In genomic region chr15:84238552-84238951, GRCm38 (mm10) we compare ENCODE assay signal across 12 mouse cellular contexts. TPM values are rescaled to one million over a fixed set of nuclear protein-coding genes. Genes with fewer than 3 reads are reported as not detected.
A peak's percentile ranks its signal among the peaks of the same experiment; 100 is the strongest.
DNase-seq lines count a peak whose midpoint lies in the region; ATAC-seq lines count a peak whose summit lies in the region.
"Had no signal": no experiment of that assay in that cellular context is flagged by ENCODE, and none has a peak within 500 bp of the region (broad histone marks: within the 10 kb centered on the region; RNA-seq: fewer than 3 reads in every experiment).

No protein-coding gene starts in this region.

- no peak overlapping the region for H3K9ac ChIP-seq in kidney, embryonic 15.5 days
- H3K9ac ChIP-seq in embryonic facial prominence, embryonic 13.5 days, result no peak overlapping the region
- no peak overlapping the region for H3K9ac ChIP-seq in hindbrain, embryonic 14.5 days
- no peak overlapping the region for H3K9ac ChIP-seq in midbrain, embryonic 13.5 days (replicated peaks)
- H3K9ac ChIP-seq in liver, embryonic 11.5 days (ENCODE audit: low read depth, low read length), result no peak overlapping the region

- ATAC-seq in kidney, embryonic 15.5 days (replicated peaks; ENCODE audit: low FRiP score), result no peak
- ATAC-seq in embryonic facial prominence, embryonic 13.5 days (ENCODE audit: insufficient number of reproducible peaks, insufficient read depth, low FRiP score, low TSS enrichment, low read depth), result no peak
- no peak for ATAC-seq in hindbrain, embryonic 14.5 days (ENCODE audit: low FRiP score)
- ATAC-seq in midbrain, embryonic 13.5 days, result no peak; the same call in 1 of the 2 replicates
- ATAC-seq in liver, embryonic 11.5 days (replicated peaks; ENCODE audit: low FRiP score), result no peak

- no peaks in the 10 kb centered on the region for H3K36me3 ChIP-seq in kidney, embryonic 15.5 days
- no peaks in the 10 kb centered on the region for H3K36me3 ChIP-seq in embryonic facial prominence, embryonic 13.5 days
- no peaks in the 10 kb centered on the region for H3K36me3 ChIP-seq in hindbrain, embryonic 14.5 days (replicated peaks; ENCODE audit: control insufficient read depth, insufficient read depth)
- no peaks in the 10 kb centered on the region for H3K36me3 ChIP-seq in midbrain, embryonic 13.5 days
- no peaks in the 10 kb centered on the region; the same call in 1 of the 2 replicates for H3K36me3 ChIP-seq in liver, embryonic 11.5 days (ENCODE audit: control insufficient read depth, insufficient read depth, low read length)

- H3K27ac ChIP-seq in kidney, embryonic 15.5 days, result no peak overlapping the region
- H3K27ac ChIP-seq in embryonic facial prominence, embryonic 13.5 days, result no peak overlapping the region
- 0 out of 2 replicates have a peak overlapping the region, but pooled peaks have one; percentile 51 for H3K27ac ChIP-seq in hindbrain, embryonic 14.5 days
- H3K27ac ChIP-seq in midbrain, embryonic 13.5 days, result peak overlapping the region; percentile 64
- H3K27ac ChIP-seq in liver, embryonic 11.5 days (ENCODE audit: low read depth, low read length), result no peak overlapping the region

- DNase-seq in kidney, postnatal 36 days, result no peak
- no peak for DNase-seq in hindbrain, embryonic 14.5 days (ENCODE audit: low spot score)
- DNase-seq in adrenal gland, postnatal 10 days, result no peak
- DNase-seq in liver, embryonic 11.5 days (ENCODE audit: low spot score), result no peak
- DNase-seq in kidney, postnatal 4 days, result no peak
- DNase-seq: cerebellum, adult 2 months; kidney, adult 8-10 months; lung, postnatal 14 days had no signal

- 21% methylated on average over 15 of the region's 15 CpGs for WGBS in kidney, embryonic 15.5 days
- 42% methylated on average over 15 of the region's 15 CpGs for WGBS in embryonic facial prominence, embryonic 13.5 days
- WGBS in hindbrain, embryonic 14.5 days, result 30% methylated on average over 15 of the region's 15 CpGs
- WGBS in midbrain, embryonic 13.5 days, result 31% methylated on average over 15 of the region's 15 CpGs
- WGBS in liver, embryonic 11.5 days, result 51% methylated on average over 15 of the region's 15 CpGs

- H3K9me3 ChIP-seq in kidney, embryonic 15.5 days (replicated peaks), result no peaks in the 10 kb centered on the region
- H3K9me3 ChIP-seq in embryonic facial prominence, embryonic 13.5 days, result no peaks in the 10 kb centered on the region
- H3K9me3 ChIP-seq in hindbrain, embryonic 14.5 days (ENCODE audit: control insufficient read depth, low read length), result no peaks in the 10 kb centered on the region
- H3K9me3 ChIP-seq in midbrain, embryonic 13.5 days, result no peaks in the 10 kb centered on the region
- H3K9me3 ChIP-seq in liver, embryonic 11.5 days (ENCODE audit: control insufficient read depth, low read length), result no peaks in the 10 kb centered on the region

- 0 out of 2 replicates have a peak overlapping the region, but pooled peaks have one; percentile 37 for H3K4me2 ChIP-seq in kidney, embryonic 15.5 days
- H3K4me2 ChIP-seq in embryonic facial prominence, embryonic 13.5 days, result peak overlapping the region; percentile 19; the same call in 1 of the 2 replicates
- H3K4me2 ChIP-seq in hindbrain, embryonic 14.5 days (replicated peaks), result peak overlapping the region; percentile 17
- peak overlapping the region; percentile 17; the same call in 1 of the 2 replicates for H3K4me2 ChIP-seq in midbrain, embryonic 13.5 days (replicated peaks)
- H3K4me2 ChIP-seq in liver, embryonic 11.5 days, result no peak overlapping the region; the same call in 1 of the 2 replicates

- no peak overlapping the region for H3K4me3 ChIP-seq in kidney, embryonic 15.5 days (replicated peaks)
- no peak overlapping the region for H3K4me3 ChIP-seq in embryonic facial prominence, embryonic 13.5 days
- no peak overlapping the region for H3K4me3 ChIP-seq in hindbrain, embryonic 14.5 days (replicated peaks; ENCODE audit: low read length)
- no peak overlapping the region for H3K4me3 ChIP-seq in midbrain, embryonic 13.5 days (replicated peaks)
- no peak overlapping the region for H3K4me3 ChIP-seq in liver, embryonic 11.5 days (ENCODE audit: low read depth, low read length)

- peaks cover 18% of the 10 kb centered on the region for H3K27me3 ChIP-seq in kidney, embryonic 15.5 days
- H3K27me3 ChIP-seq in embryonic facial prominence, embryonic 13.5 days, result no peaks in the 10 kb centered on the region; the same call in 1 of the 2 replicates
- H3K27me3 ChIP-seq in hindbrain, embryonic 14.5 days (ENCODE audit: control insufficient read depth, insufficient read depth, low read length), result no peaks in the 10 kb centered on the region
- no peaks in the 10 kb centered on the region for H3K27me3 ChIP-seq in midbrain, embryonic 13.5 days
- peaks cover 2% of the 10 kb centered on the region; the same call in 1 of the 2 replicates for H3K27me3 ChIP-seq in liver, embryonic 11.5 days (replicated peaks; ENCODE audit: control insufficient read depth, insufficient read depth, low read length)
- H3K27me3 ChIP-seq: CH12.LX had no signal

- peaks cover 29% of the 10 kb centered on the region for H3K4me1 ChIP-seq in kidney, embryonic 15.5 days
- peaks cover 21% of the 10 kb centered on the region for H3K4me1 ChIP-seq in embryonic facial prominence, embryonic 13.5 days
- peaks cover 28% of the 10 kb centered on the region for H3K4me1 ChIP-seq in hindbrain, embryonic 14.5 days (replicated peaks; ENCODE audit: control insufficient read depth, insufficient read depth, low read length)
- peaks cover 45% of the 10 kb centered on the region for H3K4me1 ChIP-seq in midbrain, embryonic 13.5 days (replicated peaks)
- peaks cover 11% of the 10 kb centered on the region for H3K4me1 ChIP-seq in liver, embryonic 11.5 days (replicated peaks; ENCODE audit: control insufficient read depth, insufficient read depth, low read length)

RNA-seq across cellular contexts. Expression of gene Parvb, which starts 6.7 kb away (rescaled TPM):
- polyA plus RNA-seq in kidney, embryonic 15.5 days (2015; fragmentation: Nextera tagmentation; extraction: Ambion mirVana), result 3.8 and 4.7 TPM in 2 replicates
- polyA plus RNA-seq in embryonic facial prominence, embryonic 13.5 days (2015; fragmentation: Nextera tagmentation; extraction: Ambion mirVana), result 4.4 TPM in 2 replicates
- 4.1 and 5.1 TPM in 2 replicates for polyA plus RNA-seq in hindbrain, embryonic 14.5 days (2014; fragmentation: Nextera tagmentation; extraction: Ambion mirVana)
- polyA plus RNA-seq in midbrain, embryonic 13.5 days (2015; fragmentation: Nextera tagmentation; extraction: Ambion mirVana), result 4.7 and 6.2 TPM in 2 replicates
- 10 to 100 TPM; 33.2 to 42.1 TPM for total RNA-seq in adrenal gland, postnatal 10 days (2021)
- polyA plus RNA-seq in liver, embryonic 11.5 days (2014; fragmentation: Nextera tagmentation; extraction: Ambion mirVana), result 13.9 and 15.4 TPM in 2 replicates

RNA-seq across cellular contexts. Expression of gene Samm50, which starts 46.5 kb away (rescaled TPM):
- 127 and 132 TPM in 2 replicates for polyA plus RNA-seq in kidney, embryonic 15.5 days (2015; fragmentation: Nextera tagmentation; extraction: Ambion mirVana)
- polyA plus RNA-seq in embryonic facial prominence, embryonic 13.5 days (2015; fragmentation: Nextera tagmentation; extraction: Ambion mirVana), result 110 TPM in 2 replicates
- polyA plus RNA-seq in hindbrain, embryonic 14.5 days (2014; fragmentation: Nextera tagmentation; extraction: Ambion mirVana), result 56.3 and 56.7 TPM in 2 replicates
- polyA plus RNA-seq in midbrain, embryonic 13.5 days (2015; fragmentation: Nextera tagmentation; extraction: Ambion mirVana), result 83.1 and 85.9 TPM in 2 replicates
- total RNA-seq in adrenal gland, postnatal 10 days (2021), result 100 to 1,000 TPM; 240 to 293 TPM
- 137 and 148 TPM in 2 replicates for polyA plus RNA-seq in liver, embryonic 11.5 days (2014; fragmentation: Nextera tagmentation; extraction: Ambion mirVana)

Comparison
In these comparisons a context has a peak if more than half of its experiments do, and no peak if none do; other contexts are left out.
1. H3K27ac ChIP-seq: peak in hindbrain, embryonic 14.5 days (single experiment) and midbrain, embryonic 13.5 days (single experiment); none in kidney, embryonic 15.5 days (single experiment), embryonic facial prominence, embryonic 13.5 days (single experiment) and liver, embryonic 11.5 days (single experiment).